Mouse (Mus musculus): ENCODE data around the gene Vwa5a.

GRCm38 (mm10) chr9:38751999-38752398, 33.9 kb downstream of the Vwa5a start, which contains the start of gene Olfr920:
- TF ChIP-seq ZNF384 (IDR thresholded peaks at IDR 0.05; ENCODE audit: low read depth, low read length) (no peak), CHD2 (IDR thresholded peaks at IDR 0.05; ENCODE audit: low read depth, low read length) (no peak), HCFC1 (IDR thresholded peaks at IDR 0.05; ENCODE audit: borderline replicate concordance, insufficient read depth, low read length) (no peak)

All from ES-E14 (cell line).